Comparison of ENCODE assay signal across 10 mouse cellular contexts in the genomic region with DNA sequence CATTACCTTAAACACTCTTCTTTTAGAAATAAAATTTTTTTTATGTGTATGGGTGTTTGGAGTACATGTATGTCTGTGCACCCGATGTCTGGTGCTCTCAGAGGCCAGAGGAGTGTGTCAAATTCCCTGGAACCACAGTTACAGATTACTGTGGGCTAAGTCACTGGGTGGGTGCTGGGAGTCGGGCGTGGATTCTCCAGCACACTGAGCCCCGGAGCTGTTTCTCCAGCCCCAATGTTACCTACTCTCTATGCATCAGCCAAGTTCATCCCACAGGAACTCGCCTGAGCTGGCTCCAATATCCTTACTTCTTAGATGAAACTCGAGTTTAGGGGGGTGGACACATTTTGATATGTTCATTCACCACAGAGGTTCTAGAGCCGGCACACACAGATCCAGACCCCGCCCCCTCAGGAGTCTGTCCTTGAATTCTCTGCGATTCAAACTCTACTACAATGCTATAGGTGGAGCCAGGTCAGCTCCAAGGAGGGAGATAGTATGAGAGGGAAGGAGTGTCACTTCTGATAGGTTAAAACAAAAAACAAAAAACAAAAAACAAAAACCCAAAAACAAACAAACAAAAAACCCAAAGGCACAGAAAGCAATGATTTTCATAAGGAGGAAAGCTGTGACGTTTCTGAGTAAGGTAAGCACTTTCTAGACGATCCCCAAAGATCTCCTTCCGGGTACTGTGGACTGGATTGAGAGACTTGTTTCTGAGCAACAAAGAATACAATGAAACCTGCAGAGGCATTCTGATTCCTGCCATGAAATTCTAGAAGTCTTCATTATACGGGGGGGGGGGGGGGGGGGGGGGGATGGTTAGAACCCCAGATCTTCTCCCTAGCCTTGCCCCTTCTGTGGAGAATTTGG. TPM values are rescaled to one million over a fixed set of nuclear protein-coding genes. Genes with fewer than 3 reads are reported as not detected.
DNase-seq lines count a peak whose midpoint lies in the region; ATAC-seq and TF ChIP-seq lines count a peak whose summit lies in the region.
"Had no signal": no experiment of that assay in that cellular context is flagged by ENCODE, and none has a peak within 500 bp of the region (broad histone marks: within the 10 kb centered on the region; RNA-seq: fewer than 3 reads in every experiment).

No protein-coding gene starts in this region.

- no peak for ATAC-seq in embryonic facial prominence, embryonic 12.5 days (ENCODE audit: insufficient number of reproducible peaks, insufficient read depth, low FRiP score, low TSS enrichment)
- no peak for ATAC-seq in liver, embryonic 15.5 days (ENCODE audit: insufficient read depth)
- ATAC-seq: CD4-positive, CD25-positive, alpha-beta regulatory T cell, adult 4 months had no signal

- peak overlapping the region; percentile 73 for H3K27ac ChIP-seq in heart, embryonic 10.5 days
- 0 out of 2 replicates have a peak overlapping the region, but pooled peaks have one; percentile 23 for H3K27ac ChIP-seq in embryonic facial prominence, embryonic 12.5 days
- no peak overlapping the region for H3K27ac ChIP-seq in liver, embryonic 15.5 days (replicated peaks)
- no peak overlapping the region for H3K27ac ChIP-seq in cerebellum, adult 2 months (ENCODE audit: insufficient read depth, low read length)

- no peak for TF ChIP-seq POLR2A in cerebellum, adult 2 months (IDR thresholded peaks at IDR 0.05; ENCODE audit: borderline replicate concordance, insufficient read depth, low read length)

- H3K4me3 ChIP-seq in heart, embryonic 10.5 days = peak overlapping the region; percentile 36
- no peak overlapping the region for H3K4me3 ChIP-seq in embryonic facial prominence, embryonic 12.5 days
- H3K4me3 ChIP-seq in liver, embryonic 15.5 days (replicated peaks) = no peak overlapping the region
- H3K4me3 ChIP-seq in cerebellum, adult 2 months (replicated peaks; ENCODE audit: insufficient read depth, low read depth, low read length) = no peak overlapping the region

- H3K9me3 ChIP-seq in heart, embryonic 10.5 days = no peaks in the 10 kb centered on the region
- H3K9me3 ChIP-seq in embryonic facial prominence, embryonic 12.5 days = no peaks in the 10 kb centered on the region
- no peaks in the 10 kb centered on the region for H3K9me3 ChIP-seq in liver, embryonic 15.5 days (replicated peaks)

- 35% methylated on average over 13 of the region's 13 CpGs for WGBS in heart, embryonic 10.5 days
- WGBS in embryonic facial prominence, embryonic 12.5 days = 38% methylated on average over 13 of the region's 13 CpGs
- WGBS in liver, embryonic 15.5 days (ENCODE audit: insufficient replicate concordance) = 42% methylated on average over 13 of the region's 13 CpGs
- 32% methylated on average over 13 of the region's 13 CpGs for WGBS in cerebellum, adult 2 months

- TF ChIP-seq CTCF in cerebellum, adult 2 months (IDR thresholded peaks at IDR 0.05; ENCODE audit: borderline replicate concordance, insufficient read depth, low read depth, low read length) = no peak

- H3K9ac ChIP-seq in embryonic facial prominence, embryonic 12.5 days = no peak overlapping the region
- no peak overlapping the region for H3K9ac ChIP-seq in liver, embryonic 15.5 days

- no peaks in the 10 kb centered on the region for H3K36me3 ChIP-seq in heart, embryonic 10.5 days
- H3K36me3 ChIP-seq in embryonic facial prominence, embryonic 12.5 days = no peaks in the 10 kb centered on the region
- no peaks in the 10 kb centered on the region for H3K36me3 ChIP-seq in liver, embryonic 15.5 days (replicated peaks)

- no peak for DNase-seq in heart, embryonic 10.5 days (ENCODE audit: low spot score)
- DNase-seq in heart, adult 8-10 months (ENCODE audit: low spot score) = no peak
- DNase-seq in 3T3-L1 (ENCODE audit: low read depth, low spot score) = peak; percentile 35
- no peak for DNase-seq in adrenal gland, postnatal 10 days
- no peak for DNase-seq in gastrocnemius, postnatal 4 days (ENCODE audit: low spot score in 2 of 2)
- no peak for DNase-seq in cerebellum, adult 2 months
- DNase-seq: retina, postnatal 1 day had no signal

- H3K27me3 ChIP-seq in heart, embryonic 10.5 days (ENCODE audit: insufficient read depth, poor library complexity, severe bottlenecking) = no peaks in the 10 kb centered on the region
- no peaks in the 10 kb centered on the region for H3K27me3 ChIP-seq in embryonic facial prominence, embryonic 12.5 days
- no peaks in the 10 kb centered on the region for H3K27me3 ChIP-seq in liver, embryonic 15.5 days
- H3K27me3 ChIP-seq in cerebellum, adult 2 months (ENCODE audit: control insufficient read depth, insufficient read depth, low read length) = no peaks in the 10 kb centered on the region

- H3K4me2 ChIP-seq in embryonic facial prominence, embryonic 12.5 days (replicated peaks) = 0 out of 2 replicates have a peak overlapping the region, but pooled peaks have one; percentile 11
- peak overlapping the region; percentile 25; the same call in 1 of the 2 replicates for H3K4me2 ChIP-seq in liver, embryonic 15.5 days

- H3K4me1 ChIP-seq in heart, embryonic 10.5 days = peaks cover 21% of the 10 kb centered on the region
- 0 out of 2 replicates have a peak, but pooled peaks cover 3% of the 10 kb centered on the region for H3K4me1 ChIP-seq in embryonic facial prominence, embryonic 12.5 days
- peaks cover 36% of the 10 kb centered on the region for H3K4me1 ChIP-seq in liver, embryonic 15.5 days (replicated peaks)
- H3K4me1 ChIP-seq in cerebellum, adult 2 months (ENCODE audit: control insufficient read depth, insufficient read depth, low read length) = no peaks in the 10 kb centered on the region

RNA-seq across cellular contexts. Expression of a gene that starts 25.5 kb away (rescaled TPM):
- polyA plus RNA-seq in heart, embryonic 10.5 days (2016; fragmentation: Nextera tagmentation; extraction: Ambion mirVana) = 20.0 and 23.0 TPM in 2 replicates
- 10 to 100 TPM; 15.2 to 16.8 (median 15.9) TPM for total RNA-seq in heart, adult 8-10 months (2022)
- 22.8 and 24.4 TPM in 2 replicates for polyA plus RNA-seq in embryonic facial prominence, embryonic 12.5 days (2016; fragmentation: Nextera tagmentation; extraction: Ambion mirVana)
- 6.9 and 7.5 TPM in 2 replicates for polyA plus RNA-seq in liver, embryonic 15.5 days (2015; fragmentation: Nextera tagmentation; extraction: Ambion mirVana)
- total RNA-seq in adrenal gland, postnatal 10 days (2021) = 10 to 100 TPM; 24.0 to 26.4 TPM
- total RNA-seq in gastrocnemius, postnatal 4 days (2021) = 10 to 100 TPM; 15.4 to 17.7 TPM
- polyA plus RNA-seq in cerebellum, adult 2 months (2012; rRNA removed) = 36.3 and 37.1 TPM in 2 replicates

RNA-seq across cellular contexts. Expression of a gene that starts 50.5 kb away (rescaled TPM):
- polyA plus RNA-seq in heart, embryonic 10.5 days (2016; fragmentation: Nextera tagmentation; extraction: Ambion mirVana) = 63.4 and 76.6 TPM in 2 replicates
- 10 to 100 TPM; 25.6 to 32.7 (median 26.6) TPM for total RNA-seq in heart, adult 8-10 months (2022)
- polyA plus RNA-seq in embryonic facial prominence, embryonic 12.5 days (2016; fragmentation: Nextera tagmentation; extraction: Ambion mirVana) = 95.8 and 96.7 TPM in 2 replicates
- 34.3 and 35.7 TPM in 2 replicates for polyA plus RNA-seq in liver, embryonic 15.5 days (2015; fragmentation: Nextera tagmentation; extraction: Ambion mirVana)
- total RNA-seq in adrenal gland, postnatal 10 days (2021) = 10 to 100 TPM; 42.5 to 47.6 TPM
- 10 to 100 TPM; 29.6 to 33.2 TPM for total RNA-seq in gastrocnemius, postnatal 4 days (2021)
- polyA plus RNA-seq in cerebellum, adult 2 months (2012; rRNA removed) = 41.9 and 44.5 TPM in 2 replicates

Comparison
In these comparisons a context has a peak if more than half of its experiments do, and no peak if none do; other contexts are left out.
1. H3K27ac ChIP-seq: peak in heart, embryonic 10.5 days (single experiment) and embryonic facial prominence, embryonic 12.5 days (single experiment); none in liver, embryonic 15.5 days (single experiment) and cerebellum, adult 2 months (single experiment).